Mouse (Mus musculus) brain, adult 2 months (tissue): ENCODE measurements around the gene Wars2.

ENCODE experiments used
- DNase-seq: peaks from one replicate; pipeline ENCODE4 v3.0.0; 2011; ENCODE audit warnings: low read depth, low spot score

Gene Wars2

GRCm38 (mm10) chr3:99263471-99263903, 122.6 kb downstream of the Wars2 start:
- no peak for DNase-seq

GRCm38 (mm10) chr3:99264695-99265094, 123.8 kb downstream of the Wars2 start:
- no peak for DNase-seq

- no peak for DNase-seq
Measured at GRCm38 (mm10) chr3:99266752-99267303, 126.0 kb downstream of the Wars2 start.

- no peak for DNase-seq
Measured at GRCm38 (mm10) chr3:99277973-99278580, 137.2 kb downstream of the Wars2 start.

GRCm38 (mm10) chr3:99279718-99280117, 138.8 kb downstream of the Wars2 start:
- DNase-seq = no peak

- DNase-seq = no peak
Measured at GRCm38 (mm10) chr3:99281453-99281852, 140.6 kb downstream of the Wars2 start.

GRCm38 (mm10) chr3:99288302-99288701, 147.4 kb downstream of the Wars2 start:
- DNase-seq = no peak
